Mouse (Mus musculus): ENCODE results near the gene Crhr2. TPM values are rescaled to one million over a fixed set of nuclear protein-coding genes. Genes with fewer than 3 reads are reported as not detected.

The Crhr2 gene
- polyA plus RNA-seq, 1 experiment from 2014 or later, result 0.35 TPM

DNA sequence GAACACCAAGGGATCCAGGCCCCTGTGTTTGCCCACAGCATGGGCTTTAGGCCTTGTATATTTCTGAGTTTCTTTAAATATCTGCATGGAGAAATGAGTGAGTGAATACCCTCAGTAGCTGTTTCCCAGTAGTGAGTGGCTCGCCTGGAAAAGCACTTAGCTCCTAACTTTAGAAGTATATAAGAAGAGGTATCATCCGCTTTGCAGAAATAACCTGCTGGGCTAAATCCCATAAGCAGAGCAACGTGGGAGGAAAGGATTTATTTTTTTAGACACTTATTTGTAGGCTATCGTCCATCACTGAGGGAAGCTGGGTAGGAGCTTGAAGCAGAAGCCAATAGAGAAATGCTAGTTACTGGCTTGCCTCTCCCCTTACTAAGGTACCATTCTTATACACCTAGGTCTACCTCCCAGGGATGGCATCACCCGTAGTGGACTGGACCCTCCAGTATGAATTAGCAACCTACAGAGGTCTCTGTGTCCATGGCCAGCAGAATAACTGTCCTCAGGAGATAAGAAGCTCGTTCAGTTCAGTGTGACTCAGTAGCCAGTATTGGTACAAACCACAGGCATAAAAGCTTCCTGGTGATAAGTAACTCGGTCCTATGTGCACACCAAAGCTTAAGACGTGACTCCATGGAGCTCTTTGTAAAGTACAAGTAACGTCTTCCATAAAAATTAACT, 68.9 kb downstream of the Crhr2 start:
- ATAC-seq (ENCODE audit: insufficient read depth, low FRiP score, low read depth), result no peak
- peaks cover 39% of the 10 kb centered on the region for H3K36me3 ChIP-seq

DNA sequence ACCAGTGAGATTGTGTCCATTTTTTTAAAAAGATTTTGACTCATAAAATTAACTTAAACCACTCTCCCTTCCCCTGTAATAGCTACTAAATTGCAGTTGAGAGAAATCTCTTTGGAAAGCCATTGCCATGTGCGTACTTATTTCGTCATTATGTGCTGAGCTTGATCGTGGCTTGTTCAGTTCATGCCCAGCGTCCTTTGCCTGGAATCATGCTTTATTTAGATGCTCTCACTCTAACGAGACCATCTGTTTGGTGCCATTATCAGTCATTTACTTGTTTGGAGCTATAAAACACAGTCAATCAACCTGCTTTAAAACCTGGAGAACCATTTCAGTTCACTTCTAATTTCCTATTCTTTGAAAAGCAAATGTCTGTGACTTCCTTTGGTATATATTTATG, 70.6 kb downstream of the Crhr2 start:
- Histone ChIP-seq H3K27ac (no peak overlapping the region), H3K9me3 (no peaks in the 10 kb centered on the region), H3K36me3 (peaks cover 34% of the 10 kb centered on the region), H3K4me1 (no peaks in the 10 kb centered on the region), H3K4me3 (replicated peaks) (no peak overlapping the region), H3K4me2 (no peak overlapping the region), H3K27me3 (replicated peaks) (no peaks in the 10 kb centered on the region), H3K9ac (no peak overlapping the region)
- 92% methylated on average over 5 of the region's 5 CpGs for WGBS
- ATAC-seq (ENCODE audit: insufficient read depth, low FRiP score, low read depth), result no peak

More for the DNA sequence above, 68.9 kb downstream of the Crhr2 start:
- no peak overlapping the region for H3K9ac ChIP-seq
- no peak overlapping the region for H3K4me2 ChIP-seq
- no peak overlapping the region for H3K27ac ChIP-seq
- no peaks in the 10 kb centered on the region for H3K4me1 ChIP-seq
- no peaks in the 10 kb centered on the region for H3K27me3 ChIP-seq (replicated peaks)
- WGBS, result 86% methylated on average over 9 of the region's 9 CpGs
- no peak overlapping the region for H3K4me3 ChIP-seq (replicated peaks)
- H3K9me3 ChIP-seq, result no peaks in the 10 kb centered on the region

DNA sequence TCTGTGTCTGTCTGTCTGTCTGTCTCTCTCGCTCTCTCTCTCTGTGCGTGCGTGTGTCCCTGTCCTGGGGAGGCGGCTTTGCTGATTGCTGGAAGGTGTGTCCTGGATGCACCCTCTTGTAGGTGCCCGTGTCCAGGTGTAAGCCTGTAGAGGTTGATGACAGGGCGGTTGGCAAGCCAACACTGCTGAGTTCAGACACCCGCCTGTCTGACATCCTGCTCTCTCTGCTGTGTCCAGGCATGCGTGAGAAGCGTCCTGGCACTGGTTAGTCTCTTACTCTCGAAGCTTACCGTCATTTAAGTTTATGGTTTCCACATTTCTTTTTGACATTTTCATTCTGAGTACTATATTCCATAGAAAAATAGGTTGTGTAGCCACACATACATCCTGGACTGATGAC, 71.5 kb downstream of the Crhr2 start:
- no peak for ATAC-seq (ENCODE audit: insufficient read depth, low FRiP score, low read depth)
- no peak overlapping the region for H3K4me2 ChIP-seq
- H3K27ac ChIP-seq, result no peak overlapping the region
- H3K9ac ChIP-seq, result no peak overlapping the region
- no peaks in the 10 kb centered on the region for H3K9me3 ChIP-seq
- 90% methylated on average over 11 of the region's 11 CpGs for WGBS
- H3K36me3 ChIP-seq, result peaks cover 36% of the 10 kb centered on the region
- no peak overlapping the region for H3K4me3 ChIP-seq (replicated peaks)
- no peaks in the 10 kb centered on the region for H3K4me1 ChIP-seq
- H3K27me3 ChIP-seq (replicated peaks), result no peaks in the 10 kb centered on the region

DNA sequence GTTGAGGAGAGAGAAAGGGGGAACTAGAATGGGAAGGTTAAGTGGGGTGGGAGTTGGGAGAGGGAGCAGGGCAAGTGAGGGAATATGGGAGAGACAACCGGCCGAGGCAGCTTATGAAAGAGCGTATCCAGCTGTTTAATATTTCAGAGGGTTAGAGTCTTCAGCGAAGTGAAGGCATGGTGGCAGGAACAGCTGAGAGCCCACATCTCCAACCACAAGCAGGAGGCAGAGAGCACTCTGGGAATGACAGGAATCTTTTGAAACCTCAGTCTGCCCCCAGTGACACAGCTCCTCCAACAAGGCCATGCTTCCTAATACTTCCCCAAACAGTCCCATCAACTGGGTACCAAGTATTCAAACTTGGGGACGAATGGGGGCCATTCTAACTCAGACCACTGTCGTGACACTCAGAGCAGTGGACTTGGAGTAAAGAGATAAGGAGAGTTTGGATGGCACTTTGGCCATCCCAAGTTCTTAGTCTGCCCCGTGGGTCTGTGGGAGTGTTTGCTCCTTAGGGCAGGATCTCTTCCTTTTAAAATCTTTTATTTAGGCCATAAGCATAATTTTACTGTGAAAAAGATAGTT, 72.5 kb downstream of the Crhr2 start:
- no peak overlapping the region for H3K27ac ChIP-seq
- ATAC-seq (ENCODE audit: insufficient read depth, low FRiP score, low read depth), result no peak
- H3K4me2 ChIP-seq, result no peak overlapping the region
- no peak overlapping the region for H3K4me3 ChIP-seq (replicated peaks)
- no peak overlapping the region for H3K9ac ChIP-seq
- no peaks in the 10 kb centered on the region for H3K27me3 ChIP-seq (replicated peaks)
- no peaks in the 10 kb centered on the region for H3K4me1 ChIP-seq
- peaks cover 35% of the 10 kb centered on the region for H3K36me3 ChIP-seq
- WGBS, result 84% methylated on average over 7 of the region's 7 CpGs
- no peaks in the 10 kb centered on the region for H3K9me3 ChIP-seq

DNA sequence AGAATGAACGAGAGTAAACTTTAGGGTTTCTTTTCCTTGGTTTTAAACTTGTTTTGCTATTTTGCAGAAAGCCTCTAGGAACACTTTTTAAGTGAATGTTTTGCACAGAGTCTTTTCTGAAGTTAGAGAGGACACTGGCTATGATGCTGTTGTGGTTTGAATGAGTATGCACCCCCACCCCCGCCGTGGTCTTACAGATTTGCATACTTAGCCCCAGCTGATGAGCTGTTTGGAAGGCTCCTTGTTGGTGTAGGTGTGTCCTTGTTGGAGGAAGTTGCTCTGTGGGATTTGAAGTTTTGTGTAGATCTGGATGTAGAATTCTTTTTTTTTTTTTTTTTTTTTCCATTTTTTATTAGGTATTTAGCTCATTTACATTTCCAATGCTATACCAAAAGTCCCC, 75.4 kb downstream of the Crhr2 start:
- Histone ChIP-seq H3K4me3 (replicated peaks) (no peak overlapping the region), H3K36me3 (peaks cover 36% of the 10 kb centered on the region), H3K27ac (no peak overlapping the region), H3K27me3 (replicated peaks) (no peaks in the 10 kb centered on the region), H3K4me1 (no peaks in the 10 kb centered on the region), H3K4me2 (no peak overlapping the region), H3K9me3 (no peaks in the 10 kb centered on the region), H3K9ac (no peak overlapping the region)
- WGBS, result 89% methylated on average over 3 of the region's 3 CpGs
- ATAC-seq (ENCODE audit: insufficient read depth, low FRiP score, low read depth), result no peak

DNA sequence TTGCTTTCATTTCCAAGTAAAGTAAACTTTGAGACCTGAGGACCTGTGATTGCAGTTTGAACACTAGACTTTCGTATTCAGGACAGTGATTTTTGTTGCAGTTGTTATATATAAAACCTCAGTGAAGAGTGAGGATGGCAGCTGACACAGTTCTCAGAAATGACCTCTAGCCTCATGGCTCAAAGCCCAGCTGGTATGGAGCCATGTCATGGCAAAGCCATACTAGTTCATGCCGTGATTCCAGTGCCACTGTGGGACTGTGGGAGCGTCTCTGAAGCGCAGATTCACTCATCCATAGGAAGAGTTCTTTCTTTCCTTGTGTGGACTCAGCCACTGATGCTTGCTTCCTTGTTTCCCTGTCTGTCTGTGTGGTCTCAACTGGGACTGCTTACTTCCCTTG, 78.3 kb downstream of the Crhr2 start:
- H3K9ac ChIP-seq, result no peak overlapping the region
- WGBS, result 90% methylated on average over 4 of the region's 4 CpGs
- no peak for ATAC-seq (ENCODE audit: insufficient read depth, low FRiP score, low read depth)

DNA sequence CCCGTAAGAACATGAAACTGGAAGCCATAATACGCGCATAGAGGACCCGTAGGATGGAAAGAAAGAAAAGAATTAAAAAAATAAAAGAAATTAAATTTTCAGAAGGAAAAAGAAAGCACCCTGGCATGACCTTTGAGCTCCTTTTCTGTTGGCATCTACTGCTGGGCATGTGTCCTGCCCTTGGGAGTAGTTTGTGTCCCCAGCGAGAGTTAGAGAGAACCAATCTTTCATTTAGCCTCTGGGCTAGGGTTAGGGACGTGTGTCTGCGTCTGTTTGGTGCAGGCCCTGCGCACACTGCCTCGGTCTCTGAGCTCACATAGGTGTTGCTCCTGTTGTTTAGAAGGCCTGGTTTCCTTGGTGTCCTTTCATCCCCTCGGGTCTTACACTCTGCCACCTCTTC, 83.6 kb downstream of the Crhr2 start:
- 92% methylated on average over 10 of the region's 10 CpGs for WGBS
- Histone ChIP-seq H3K4me1 (no peaks in the 10 kb centered on the region), H3K27me3 (replicated peaks) (no peaks in the 10 kb centered on the region), H3K4me3 (replicated peaks) (no peak overlapping the region), H3K36me3 (peaks cover 22% of the 10 kb centered on the region; the same call in 1 of the 2 replicates), H3K9me3 (no peaks in the 10 kb centered on the region), H3K9ac (no peak overlapping the region), H3K4me2 (no peak overlapping the region), H3K27ac (no peak overlapping the region)
- ATAC-seq (ENCODE audit: insufficient read depth, low FRiP score, low read depth), result no peak

More for the DNA sequence above, 78.3 kb downstream of the Crhr2 start:
- no peak overlapping the region for H3K4me3 ChIP-seq (replicated peaks)
- no peaks in the 10 kb centered on the region for H3K27me3 ChIP-seq (replicated peaks)
- H3K4me2 ChIP-seq, result no peak overlapping the region
- peaks cover 36% of the 10 kb centered on the region for H3K36me3 ChIP-seq
- H3K27ac ChIP-seq, result no peak overlapping the region
- no peaks in the 10 kb centered on the region for H3K9me3 ChIP-seq
- no peaks in the 10 kb centered on the region for H3K4me1 ChIP-seq

DNA sequence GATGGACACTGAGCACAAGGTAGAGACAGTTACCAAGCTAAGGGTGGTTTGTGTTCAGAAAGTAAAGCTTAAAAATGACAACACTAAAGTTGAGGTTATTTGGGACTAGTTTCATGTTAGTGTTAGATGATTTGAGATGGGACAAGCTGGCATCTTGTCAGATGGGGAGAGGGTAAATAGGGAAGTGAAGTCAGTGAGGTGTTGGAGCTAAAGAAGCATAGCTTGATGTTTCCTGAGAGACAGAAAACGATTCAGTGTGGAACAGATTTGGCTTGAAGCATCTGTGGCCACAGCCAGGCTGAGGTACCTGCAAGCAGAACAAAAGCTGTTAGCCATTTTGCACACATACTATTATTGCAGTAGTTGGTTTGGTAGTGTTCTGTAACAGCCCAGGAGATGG, 87.5 kb downstream of the Crhr2 start:
- WGBS, result 57% methylated on average over 1 of the region's 1 CpGs
- H3K27me3 ChIP-seq (replicated peaks), result no peaks in the 10 kb centered on the region
- no peak overlapping the region for H3K4me3 ChIP-seq (replicated peaks)
- no peak overlapping the region for H3K4me2 ChIP-seq
- no peaks in the 10 kb centered on the region for H3K4me1 ChIP-seq
- no peak overlapping the region for H3K9ac ChIP-seq
- no peak for ATAC-seq (ENCODE audit: insufficient read depth, low FRiP score, low read depth)
- H3K36me3 ChIP-seq, result 0 out of 2 replicates have a peak, but pooled peaks cover 5% of the 10 kb centered on the region
- no peaks in the 10 kb centered on the region for H3K9me3 ChIP-seq
- no peak overlapping the region for H3K27ac ChIP-seq

DNA sequence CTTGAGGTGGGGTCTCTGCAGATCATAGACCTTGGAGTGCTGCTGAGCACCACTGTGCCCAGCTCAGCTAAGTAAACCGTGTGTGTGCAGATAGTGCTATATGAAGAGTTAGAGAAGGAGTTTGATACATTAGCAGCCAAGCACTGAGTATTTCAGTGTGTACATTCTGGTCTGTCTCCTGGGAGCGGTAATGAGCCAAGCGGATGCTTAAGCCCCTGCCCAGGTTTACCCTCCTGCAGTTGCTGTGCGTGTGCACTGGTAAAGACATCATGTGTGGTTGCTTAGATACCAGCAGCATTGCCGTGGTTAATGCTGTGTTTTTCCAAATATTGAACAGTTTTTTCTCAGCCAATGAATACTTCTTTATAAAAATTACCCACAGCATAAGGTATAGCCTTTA, 88.3 kb downstream of the Crhr2 start:
- H3K4me3 ChIP-seq (replicated peaks), result no peak overlapping the region
- WGBS, result 70% methylated on average over 5 of the region's 5 CpGs
- H3K4me1 ChIP-seq, result peaks cover under 1% of the 10 kb centered on the region; the same call in 1 of the 2 replicates
- H3K9ac ChIP-seq, result no peak overlapping the region
- no peak overlapping the region for H3K27ac ChIP-seq
- ATAC-seq (ENCODE audit: insufficient read depth, low FRiP score, low read depth), result no peak
- no peaks in the 10 kb centered on the region for H3K9me3 ChIP-seq
- no peaks in the 10 kb centered on the region for H3K27me3 ChIP-seq (replicated peaks)
- H3K36me3 ChIP-seq, result 0 out of 2 replicates have a peak, but pooled peaks cover 5% of the 10 kb centered on the region
- no peak overlapping the region for H3K4me2 ChIP-seq

DNA sequence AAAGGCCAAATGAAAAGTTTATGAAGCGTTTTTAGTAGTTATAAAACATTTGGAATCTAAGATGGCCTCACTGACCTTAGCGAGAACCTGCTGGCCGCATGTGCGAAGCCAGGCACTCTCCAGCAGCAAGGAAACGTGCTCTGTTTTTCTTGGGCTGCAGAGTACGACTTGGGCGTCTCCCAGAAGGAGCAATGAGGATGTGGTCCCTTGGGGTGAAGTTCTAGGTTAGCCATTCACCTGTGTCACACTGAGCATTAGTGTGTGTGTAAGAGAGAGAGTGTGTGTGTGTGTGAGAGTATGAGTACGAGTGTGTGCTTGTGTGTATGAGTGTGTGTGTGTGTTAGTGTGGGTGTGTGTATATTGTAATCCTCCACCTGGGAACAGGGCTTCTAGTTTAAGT, 89.6 kb downstream of the Crhr2 start:
- peaks cover 7% of the 10 kb centered on the region; the same call in 1 of the 2 replicates for H3K4me1 ChIP-seq
- no peaks in the 10 kb centered on the region for H3K9me3 ChIP-seq
- 0 out of 2 replicates have a peak, but pooled peaks cover 5% of the 10 kb centered on the region for H3K36me3 ChIP-seq
- no peak overlapping the region for H3K9ac ChIP-seq
- 73% methylated on average over 8 of the region's 8 CpGs for WGBS
- no peak for ATAC-seq (ENCODE audit: insufficient read depth, low FRiP score, low read depth)
- H3K27me3 ChIP-seq (replicated peaks), result no peaks in the 10 kb centered on the region
- no peak overlapping the region for H3K4me2 ChIP-seq
- no peak overlapping the region for H3K4me3 ChIP-seq (replicated peaks)
- H3K27ac ChIP-seq, result no peak overlapping the region

Measured in stomach, embryonic 15.5 days (tissue).